Comparison of ENCODE assay signal across 7 mouse cellular contexts in the genomic region with DNA sequence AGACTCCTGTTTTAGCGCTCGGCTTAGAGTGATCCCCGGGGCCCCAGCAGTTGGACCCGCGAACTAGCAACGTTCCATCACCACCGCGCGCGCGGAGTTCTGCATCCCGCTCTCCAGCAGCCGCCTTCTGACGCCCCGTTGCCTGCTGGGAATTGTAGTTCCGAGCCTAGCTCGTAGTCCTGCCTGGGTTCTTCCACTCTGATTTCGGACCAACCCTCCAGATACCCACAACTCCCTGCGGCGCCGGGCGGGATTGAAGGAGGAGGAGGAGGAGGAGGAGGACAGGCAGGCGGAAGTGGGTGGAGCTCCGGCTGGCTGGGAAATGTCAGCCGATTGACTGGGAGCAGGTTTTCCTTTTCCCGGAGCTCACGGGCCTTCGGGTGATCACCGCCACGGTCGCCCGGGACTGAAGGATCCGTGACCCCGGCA. TPM values are rescaled to one million over a fixed set of nuclear protein-coding genes. Genes with fewer than 3 reads are reported as not detected.
DNase-seq lines count a peak whose midpoint lies in the region; ATAC-seq lines count a peak whose summit lies in the region.

Lmbrd2 (plus strand) TSS at position 299 of the 429 bp plus-strand sequence.

- H3K9me3 ChIP-seq in embryonic facial prominence, embryonic 10.5 days, result no peaks in the 10 kb centered on the region
- H3K9me3 ChIP-seq in limb, embryonic 10.5 days (replicated peaks), result no peaks in the 10 kb centered on the region
- H3K9me3 ChIP-seq in midbrain, embryonic 13.5 days, result no peaks in the 10 kb centered on the region

- ATAC-seq in granulocyte monocyte progenitor cell, adult 5-6 weeks (replicated peaks; ENCODE audit: poor library complexity, severe bottlenecking), result peak; percentile 99
- ATAC-seq in midbrain, embryonic 13.5 days, result peak; percentile 99

- peak; percentile 97 for DNase-seq in adrenal gland, postnatal 10 days
- DNase-seq in embryonic facial prominence, embryonic 10.5 days (ENCODE audit: low spot score), result peak; percentile 97
- peak; percentile 97 for DNase-seq in kidney, adult 11 months
- peak; percentile 93 for DNase-seq in limb, embryonic 10.5 days (ENCODE audit: low spot score)
- peak; percentile 95 for DNase-seq in spleen, adult 12 weeks (ENCODE audit: low spot score)

- WGBS in embryonic facial prominence, embryonic 10.5 days, result under 1% methylated on average over 34 of the region's 34 CpGs
- under 1% methylated on average over 34 of the region's 34 CpGs for WGBS in limb, embryonic 10.5 days
- under 1% methylated on average over 34 of the region's 34 CpGs for whole genome bisulfite sequencing in midbrain, embryonic 13.5 days

- H3K4me3 ChIP-seq in embryonic facial prominence, embryonic 10.5 days, result peak within 1 kb of the TSS; percentile 88
- peak within 1 kb of the TSS; percentile 87 for H3K4me3 ChIP-seq in limb, embryonic 10.5 days
- peak within 1 kb of the TSS; percentile 87 for H3K4me3 ChIP-seq in midbrain, embryonic 13.5 days (replicated peaks)

- H3K9ac ChIP-seq in midbrain, embryonic 13.5 days (replicated peaks), result peak within 1 kb of the TSS; percentile 85

- H3K27me3 ChIP-seq in embryonic facial prominence, embryonic 10.5 days (replicated peaks; ENCODE audit: low read depth, poor library complexity, severe bottlenecking), result no peaks in the 10 kb centered on the region
- no peaks in the 10 kb centered on the region for H3K27me3 ChIP-seq in limb, embryonic 10.5 days (ENCODE audit: low read depth, poor library complexity, severe bottlenecking)
- H3K27me3 ChIP-seq in midbrain, embryonic 13.5 days, result no peaks in the 10 kb centered on the region

- H3K36me3 ChIP-seq in embryonic facial prominence, embryonic 10.5 days (replicated peaks), result peaks cover 39% of the 10 kb centered on the region
- H3K36me3 ChIP-seq in limb, embryonic 10.5 days, result peaks cover 46% of the 10 kb centered on the region
- peaks cover 32% of the 10 kb centered on the region for H3K36me3 ChIP-seq in midbrain, embryonic 13.5 days

- peak within 1 kb of the TSS; percentile 79 for H3K4me2 ChIP-seq in midbrain, embryonic 13.5 days (replicated peaks)

- peak within 1 kb of the TSS; percentile 89 for H3K27ac ChIP-seq in embryonic facial prominence, embryonic 10.5 days (replicated peaks)
- H3K27ac ChIP-seq in limb, embryonic 10.5 days, result peak within 1 kb of the TSS; percentile 92
- peak within 1 kb of the TSS; percentile 89 for H3K27ac ChIP-seq in midbrain, embryonic 13.5 days

- H3K4me1 ChIP-seq in embryonic facial prominence, embryonic 10.5 days, result peaks cover 26% of the 10 kb centered on the region
- H3K4me1 ChIP-seq in limb, embryonic 10.5 days, result peaks cover 16% of the 10 kb centered on the region; the same call in 1 of the 2 replicates
- peaks cover 26% of the 10 kb centered on the region for H3K4me1 ChIP-seq in midbrain, embryonic 13.5 days (replicated peaks)

RNA-seq across cellular contexts. Expression of gene Lmbrd2, which starts in this region (rescaled TPM):
- 10 to 100 TPM; 19.2 to 22.5 TPM for total RNA-seq in adrenal gland, postnatal 10 days (2021)
- 1.9 and 2.6 TPM in 2 replicates for polyA plus RNA-seq in embryonic facial prominence, embryonic 10.5 days (2016; fragmentation: Nextera tagmentation; extraction: Ambion mirVana)
- total RNA-seq in granulocyte monocyte progenitor cell, adult 5-6 weeks (2014; fragmentation: Nextera tagmentation), result 10.1 and 16.1 TPM in 2 replicates
- 6.6 and 7.0 TPM in 2 replicates for total RNA-seq in granulocyte monocyte progenitor cell, adult 5-6 weeks (2017)
- 1.3 and 2.0 TPM in 2 replicates for polyA plus RNA-seq in limb, embryonic 10.5 days (2016; fragmentation: Nextera tagmentation; extraction: Ambion mirVana)
- polyA plus RNA-seq in midbrain, embryonic 13.5 days (2015; fragmentation: Nextera tagmentation; extraction: Ambion mirVana), result 3.7 and 3.9 TPM in 2 replicates

Comparison
In these comparisons a context has a peak if more than half of its experiments do, and no peak if none do; other contexts are left out.
1. Peak in every context shown above with its lines: DNase-seq, ATAC-seq, H3K4me3 ChIP-seq and H3K27ac ChIP-seq.